Mouse (Mus musculus) hindbrain, embryonic 15.5 days (tissue): ENCODE measurements around the gene Wdfy3. TPM values are rescaled to one million over a fixed set of nuclear protein-coding genes. Genes with fewer than 3 reads are reported as not detected.
A peak's percentile ranks its signal among the peaks of the same experiment; 100 is the strongest.
"Not testable (repeated sequence)": the region's sequence is repeated elsewhere in the genome, so short reads cannot be mapped to it uniquely, and the experiment has no call there.

Experiments used
- ATAC-seq: fragments of 200-750 bp; cut with Nextera tagmentation; 2 replicates; pipeline ENCODE4 v1.8.0; 2017; ENCODE audit warnings: low read depth, moderate number of reproducible peaks, moderate TSS enrichment; ENCODE audit not compliant: low FRiP score
- H3K27ac ChIP-seq: fragments of 300-500 bp; sonication (generic); replicated peaks from 2 replicates; pipeline ENCODE4 v1.5.1; 2015; ENCODE audit warnings: mild to moderate bottlenecking, inconsistent platforms
- H3K27me3 ChIP-seq: fragments of 300-500 bp; sonication (generic); 2 replicates; pipeline ENCODE4 v1.6.1; 2015; ENCODE audit warnings: control low read depth, inconsistent platforms
- H3K36me3 ChIP-seq: fragments of 300-500 bp; sonication (generic); 2 replicates; pipeline ENCODE4 v1.6.1; 2015; ENCODE audit warnings: control low read depth, inconsistent platforms
- H3K4me1 ChIP-seq: fragments of 300-500 bp; sonication (generic); replicated peaks from 2 replicates; pipeline ENCODE4 v1.6.1; 2015; ENCODE audit warnings: control low read depth, inconsistent platforms
- H3K4me2 ChIP-seq: fragments of 300-500 bp; sonication (generic); 2 replicates; pipeline ENCODE4 v1.6.1; 2015; ENCODE audit warnings: moderate library complexity, mild to moderate bottlenecking, inconsistent platforms
- H3K4me3 ChIP-seq: fragments of 300-500 bp; sonication (generic); 2 replicates; pipeline ENCODE4 v1.5.1; 2015; ENCODE audit warnings: mild to moderate bottlenecking, inconsistent platforms
- H3K9ac ChIP-seq: fragments of 300-500 bp; sonication (generic); 2 replicates; pipeline ENCODE4 v1.6.1; 2015; ENCODE audit warnings: inconsistent platforms
- H3K9me3 ChIP-seq: fragments of 300-500 bp; sonication (generic); 2 replicates; pipeline ENCODE4 v1.6.1; 2016; ENCODE audit warnings: control low read depth, inconsistent platforms
- WGBS: fragments of 180-500 bp; shearing (Covaris S2); methylation state at CpG from one replicate; pipeline ENCODE4 v1.1.7; 2015; 5-methylcytosine and 5-hydroxymethylcytosine counted together
- polyA plus RNA-seq: library from polyadenylated mRNA; unstranded; fragments of >200 nt; fragmentation: Nextera tagmentation; extraction: Ambion mirVana; gene quantifications from 2 replicates; pipeline ENCODE4 v1.2.1, GENCODE M21; 2015

Wdfy3 gene
- polyA plus RNA-seq, 1 experiment from 2014 or later: 27.4 TPM

DNA sequence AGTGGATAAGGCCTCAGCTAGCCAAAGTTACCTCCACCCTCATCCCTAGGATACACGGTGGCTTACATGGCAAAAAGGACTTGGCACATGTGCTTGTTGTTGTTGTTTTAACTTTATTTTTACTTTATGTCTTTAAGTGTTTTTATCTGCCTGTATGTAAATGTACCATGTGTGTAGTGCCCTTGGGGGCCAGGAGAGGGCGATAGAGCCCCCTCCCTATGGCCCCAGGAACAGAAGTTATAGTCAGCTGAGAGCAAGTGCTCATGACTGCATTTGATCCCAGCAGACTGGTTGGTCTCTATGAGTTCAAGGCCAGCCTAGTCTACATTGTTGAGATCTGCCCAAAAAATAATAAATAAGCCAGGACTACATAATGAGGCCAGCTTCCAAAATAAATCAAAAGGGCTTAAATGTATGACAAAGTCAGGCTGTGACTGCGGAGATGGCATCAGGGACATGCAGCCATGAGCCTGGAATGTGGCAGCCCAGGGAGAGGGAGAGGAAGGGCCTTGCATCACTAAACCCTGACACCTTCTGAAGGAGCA, 74.2 kb downstream of the Wdfy3 start:
- no peak overlapping the region for H3K27ac ChIP-seq

DNA sequence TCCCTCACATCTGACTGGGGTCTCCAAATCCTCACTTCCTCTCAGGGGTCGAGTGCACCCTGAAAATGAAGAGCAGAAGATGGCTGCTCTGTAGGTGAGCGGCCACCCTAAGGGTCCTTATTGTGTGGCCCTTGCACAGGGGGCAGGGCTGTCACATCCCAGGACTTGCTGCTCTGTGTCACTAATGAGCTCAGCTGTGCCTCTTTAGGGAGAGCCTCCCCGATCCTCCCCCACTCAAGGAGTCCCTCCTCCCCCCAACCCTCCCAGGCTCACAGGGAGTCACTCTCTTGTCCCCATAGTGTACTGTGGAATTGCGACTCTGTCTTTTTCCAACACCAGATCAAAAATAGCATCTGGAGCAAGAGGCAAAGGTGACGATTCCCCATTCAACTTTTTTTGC, 75.7 kb downstream of the Wdfy3 start:
- H3K36me3 ChIP-seq: no peaks in the 10 kb centered on the region
- H3K27me3 ChIP-seq: no peaks in the 10 kb centered on the region
- H3K27ac ChIP-seq: 0 out of 2 replicates have a peak overlapping the region, but pooled peaks have one; percentile 8
- H3K9ac ChIP-seq: no peak overlapping the region
- ATAC-seq: 0 out of 2 replicates have a peak, but pooled peaks have one; percentile 13
- no peaks in the 10 kb centered on the region for H3K4me1 ChIP-seq
- H3K9me3 ChIP-seq: no peaks in the 10 kb centered on the region
- H3K4me2 ChIP-seq: no peak overlapping the region
- WGBS: 44% methylated on average over 5 of the region's 5 CpGs
- no peak overlapping the region for H3K4me3 ChIP-seq

More for the DNA sequence above, 74.2 kb downstream of the Wdfy3 start:
- no peak for ATAC-seq
- Histone ChIP-seq H3K4me2 (no peak overlapping the region), H3K9ac (no peak overlapping the region), H3K36me3 (no peaks in the 10 kb centered on the region), H3K4me1 (no peaks in the 10 kb centered on the region), H3K27me3 (no peaks in the 10 kb centered on the region), H3K9me3 (no peaks in the 10 kb centered on the region), H3K4me3 (no peak overlapping the region)
- WGBS: 83% methylated on average over 3 of the region's 3 CpGs

DNA sequence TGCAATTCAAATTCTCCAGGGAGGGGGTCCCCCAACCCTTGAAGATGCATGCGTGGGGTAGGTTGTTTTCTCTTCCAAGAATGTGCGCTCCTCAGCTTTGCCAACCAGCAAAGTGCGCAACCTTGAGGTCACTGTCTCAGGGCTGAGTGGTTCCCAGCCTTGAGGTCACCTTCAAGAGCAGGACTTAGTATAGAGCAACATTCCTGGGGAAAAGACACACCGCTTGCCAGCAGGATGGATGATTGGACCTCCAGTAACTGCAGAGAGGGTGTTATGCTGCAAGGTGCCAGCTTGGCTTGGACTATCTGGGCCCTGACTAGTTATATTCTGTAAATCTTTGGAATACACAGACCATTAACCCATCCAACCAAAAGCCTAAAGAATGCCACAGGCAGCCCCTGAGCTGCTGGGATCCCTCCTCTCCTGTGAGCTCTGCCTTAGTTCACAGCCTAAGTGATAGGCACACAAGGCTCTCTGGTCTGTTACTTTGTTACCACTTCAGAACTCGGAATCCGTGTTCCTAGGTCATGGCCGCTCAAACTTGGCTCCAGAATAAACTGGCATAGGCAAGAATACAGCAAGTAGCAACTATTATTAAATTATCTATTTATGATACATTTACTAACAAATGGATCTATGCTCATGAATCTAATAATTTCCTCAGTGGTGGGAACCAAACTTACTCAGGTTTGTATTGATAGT, 76.6 kb downstream of the Wdfy3 start:
- no peak overlapping the region for H3K4me3 ChIP-seq
- WGBS: 84% methylated on average over 7 of the region's 7 CpGs
- no peaks in the 10 kb centered on the region for H3K4me1 ChIP-seq
- H3K27me3 ChIP-seq: no peaks in the 10 kb centered on the region
- no peaks in the 10 kb centered on the region for H3K9me3 ChIP-seq
- H3K9ac ChIP-seq: no peak overlapping the region
- no peak overlapping the region for H3K4me2 ChIP-seq
- H3K36me3 ChIP-seq: no peaks in the 10 kb centered on the region
- no peak for ATAC-seq
- no peak overlapping the region for H3K27ac ChIP-seq

DNA sequence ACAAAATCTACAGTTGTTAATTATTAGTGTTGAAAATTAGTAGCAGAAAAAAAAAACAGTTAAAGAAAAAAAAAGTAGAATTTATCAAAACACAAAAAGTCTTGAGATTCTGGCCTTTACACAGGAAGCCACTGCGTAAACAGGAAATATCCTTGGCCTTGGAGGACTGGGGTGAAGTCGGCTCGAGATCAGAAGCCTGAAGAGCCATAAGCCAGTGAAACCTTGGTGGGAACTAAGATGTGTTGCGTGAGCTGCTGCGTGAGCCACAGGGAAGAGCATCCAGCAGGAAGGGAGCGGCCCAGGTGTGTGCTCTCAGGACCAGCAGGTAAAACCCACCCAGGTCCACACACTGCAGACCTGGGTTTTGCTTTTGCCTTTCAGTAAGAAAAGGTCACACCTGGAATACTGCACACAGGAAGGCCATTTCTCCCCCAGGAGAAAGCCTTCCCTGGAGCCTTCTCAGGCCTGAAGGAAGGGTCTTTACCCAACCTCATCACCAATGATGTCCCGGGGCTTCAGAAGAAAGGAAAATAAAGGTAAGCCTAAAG, 79.3 kb downstream of the Wdfy3 start:
- H3K9ac ChIP-seq: no peak overlapping the region
- ATAC-seq: no peak
- no peak overlapping the region; the same call in 1 of the 2 replicates for H3K27ac ChIP-seq
- no peaks in the 10 kb centered on the region for H3K27me3 ChIP-seq
- H3K4me2 ChIP-seq: no peak overlapping the region
- WGBS: 88% methylated on average over 7 of the region's 7 CpGs
- H3K9me3 ChIP-seq: no peaks in the 10 kb centered on the region
- no peak overlapping the region for H3K4me3 ChIP-seq
- peaks cover 5% of the 10 kb centered on the region for H3K4me1 ChIP-seq
- no peaks in the 10 kb centered on the region for H3K36me3 ChIP-seq

DNA sequence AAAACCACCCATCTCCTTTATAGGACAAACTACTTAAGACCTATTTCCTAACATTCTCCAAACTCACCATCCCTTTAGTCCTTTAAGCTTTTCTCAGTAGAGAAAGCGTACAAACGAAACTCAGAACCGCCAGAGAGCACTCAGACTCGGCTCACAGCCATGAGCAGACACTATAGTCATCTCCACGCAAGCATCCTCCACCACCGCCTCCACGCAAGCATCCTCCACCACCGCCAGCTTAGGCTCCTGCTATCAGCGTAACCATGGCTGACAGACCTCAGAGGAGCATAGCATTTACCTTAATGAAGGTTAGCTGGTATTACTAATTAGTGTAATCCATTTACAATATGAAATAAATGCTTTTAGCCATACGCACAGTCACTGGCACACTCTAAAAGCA, 81.2 kb downstream of the Wdfy3 start:
- Histone ChIP-seq H3K4me2 (no peak overlapping the region), H3K4me3 (no peak overlapping the region), H3K9me3 (no peaks in the 10 kb centered on the region), H3K4me1 (peaks cover 5% of the 10 kb centered on the region), H3K27me3 (no peaks in the 10 kb centered on the region), H3K36me3 (no peaks in the 10 kb centered on the region), H3K9ac (no peak overlapping the region), H3K27ac (no peak overlapping the region)
- 0 out of 2 replicates have a peak, but pooled peaks have one; percentile 43 for ATAC-seq
- WGBS: 85% methylated on average over 10 of the region's 10 CpGs

DNA sequence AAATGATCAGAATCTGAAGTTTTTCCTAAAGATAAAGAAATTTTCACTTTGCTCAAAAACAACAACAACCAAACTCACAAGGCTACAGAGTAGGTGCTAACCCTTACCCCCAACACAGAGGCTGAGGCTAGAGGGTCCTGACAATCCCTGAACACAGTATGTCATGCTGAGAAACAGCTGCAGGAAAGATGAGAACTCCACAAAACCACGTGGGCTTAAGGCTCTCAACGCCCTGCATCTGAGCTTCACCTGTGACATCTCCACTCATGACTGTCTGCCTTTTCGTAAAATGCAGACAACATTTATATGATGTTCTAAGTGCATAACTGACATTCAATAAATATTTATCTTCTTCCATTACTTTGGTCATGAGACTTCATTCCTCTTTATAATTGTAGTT, 83.0 kb downstream of the Wdfy3 start:
- Histone ChIP-seq H3K9me3 (no peaks in the 10 kb centered on the region), H3K27ac (no peak overlapping the region), H3K9ac (no peak overlapping the region), H3K4me1 (peaks cover 11% of the 10 kb centered on the region), H3K4me3 (no peak overlapping the region), H3K4me2 (no peak overlapping the region), H3K27me3 (no peaks in the 10 kb centered on the region), H3K36me3 (no peaks in the 10 kb centered on the region)
- ATAC-seq: no peak
- 68% methylated on average over 3 of the region's 3 CpGs for WGBS

DNA sequence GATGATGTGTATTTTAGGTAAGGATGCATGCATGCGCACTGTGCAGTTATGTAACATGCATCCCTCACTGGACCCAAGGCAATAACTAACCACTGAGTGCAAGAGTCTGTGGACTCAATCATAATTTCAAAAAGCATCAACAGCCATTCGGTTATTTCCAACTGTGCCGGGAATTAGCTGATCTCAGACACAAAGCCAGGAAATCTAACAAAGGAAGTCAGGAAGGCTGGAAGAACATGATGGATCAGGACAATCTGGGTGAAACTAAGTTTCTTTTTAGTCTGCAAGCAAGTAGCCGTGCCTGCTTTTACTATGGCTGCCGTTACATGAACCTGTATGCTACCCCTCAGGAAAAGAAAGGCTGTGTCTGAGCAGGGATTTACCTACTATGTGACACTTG, 87.5 kb downstream of the Wdfy3 start:
- peaks cover 11% of the 10 kb centered on the region for H3K4me1 ChIP-seq
- no peak overlapping the region for H3K4me2 ChIP-seq
- no peak for ATAC-seq
- H3K36me3 ChIP-seq: peaks cover 9% of the 10 kb centered on the region; the same call in 1 of the 2 replicates
- H3K27me3 ChIP-seq: no peaks in the 10 kb centered on the region
- 66% methylated on average over 5 of the region's 5 CpGs for WGBS
- no peak overlapping the region for H3K9ac ChIP-seq
- H3K27ac ChIP-seq: 0 out of 2 replicates have a peak overlapping the region, but pooled peaks have one; percentile 1
- no peaks in the 10 kb centered on the region for H3K9me3 ChIP-seq
- no peak overlapping the region for H3K4me3 ChIP-seq

DNA sequence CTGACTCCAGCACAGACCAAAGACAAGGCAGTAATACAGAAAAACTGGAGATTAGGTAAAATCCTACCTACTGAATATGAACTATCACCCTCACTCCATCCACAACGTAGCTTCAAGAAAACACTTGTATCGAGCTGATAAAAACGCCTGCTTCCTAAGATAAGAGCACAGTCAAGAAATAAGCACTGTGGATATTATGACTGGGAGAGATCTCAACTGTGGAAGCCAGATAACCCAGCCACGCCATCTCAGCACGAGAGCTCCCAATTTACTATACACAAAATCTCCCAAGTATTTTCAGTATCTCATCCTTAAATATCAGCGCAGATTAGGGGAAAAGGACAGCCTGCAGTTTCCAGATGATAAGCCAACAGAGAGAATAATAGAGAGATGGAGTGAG, 90.1 kb downstream of the Wdfy3 start:
- Histone ChIP-seq H3K4me3 (no peak overlapping the region), H3K4me1 (0 out of 2 replicates have a peak, but pooled peaks cover 6% of the 10 kb centered on the region), H3K9me3 (no peaks in the 10 kb centered on the region), H3K27me3 (no peaks in the 10 kb centered on the region), H3K4me2 (no peak overlapping the region), H3K27ac (no peak overlapping the region), H3K9ac (no peak overlapping the region), H3K36me3 (peaks cover 9% of the 10 kb centered on the region; the same call in 1 of the 2 replicates)
- 93% methylated on average over 6 of the region's 6 CpGs for WGBS
- no peak for ATAC-seq

DNA sequence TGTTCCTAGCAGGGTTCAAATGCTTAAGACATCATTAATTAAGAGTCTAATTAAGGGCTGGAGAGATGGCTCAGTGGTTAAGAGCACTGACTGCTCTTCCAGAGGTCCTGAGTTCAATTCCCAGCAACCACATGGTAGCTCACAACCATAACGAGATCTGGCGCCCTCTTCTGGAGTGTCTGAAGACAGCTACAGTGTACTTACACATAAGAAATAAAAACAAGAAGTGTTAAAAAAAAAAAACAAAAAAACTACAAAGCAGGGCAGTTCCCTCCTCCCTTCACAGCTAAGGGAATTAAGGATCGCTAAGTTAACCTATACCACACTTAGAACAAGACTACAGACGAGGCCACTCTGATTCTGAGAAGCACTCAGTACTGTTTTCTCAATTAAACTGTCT, 97.1 kb downstream of the Wdfy3 start:
- not testable (repeated sequence) for H3K4me3 ChIP-seq, H3K27ac ChIP-seq, H3K27me3 ChIP-seq, H3K9ac ChIP-seq, H3K36me3 ChIP-seq, H3K9me3 ChIP-seq, ATAC-seq, H3K4me2 ChIP-seq
- peaks cover 11% of the 10 kb centered on the region; the same call in 1 of the 2 replicates for H3K4me1 ChIP-seq
- 82% methylated on average over 4 of the region's 4 CpGs for WGBS

DNA sequence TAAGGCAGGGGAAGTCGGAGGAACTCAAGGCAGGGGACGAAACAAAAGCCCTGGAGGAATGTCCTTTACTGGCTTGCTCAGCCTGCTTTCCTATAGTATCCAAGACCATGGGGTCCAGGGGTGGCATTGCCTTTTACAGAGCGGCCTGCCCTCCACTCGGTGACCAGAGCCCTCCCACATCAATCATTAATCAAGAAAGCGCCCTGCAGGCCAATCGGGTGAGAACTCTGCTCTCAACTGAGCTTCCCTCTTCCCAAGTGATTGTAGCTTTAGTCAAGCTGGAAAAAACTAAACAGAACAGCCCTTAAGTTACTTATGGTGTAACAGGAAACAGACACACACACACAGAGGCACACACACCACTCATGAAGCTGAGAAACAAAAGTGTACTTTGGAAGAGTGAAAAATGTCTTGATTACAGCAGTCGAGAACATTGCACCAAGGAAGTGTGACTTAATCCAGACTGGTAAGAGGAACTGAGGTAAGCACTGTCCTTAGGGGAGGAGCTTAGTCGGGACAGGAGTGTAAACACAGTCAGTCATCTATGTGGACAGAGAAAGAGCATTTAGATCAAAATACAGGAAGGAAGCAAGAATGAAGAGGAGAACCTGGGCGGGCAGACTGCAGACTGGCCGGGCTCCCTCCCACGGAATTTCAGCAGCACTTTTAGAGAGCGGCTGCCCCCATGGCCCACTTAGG, 101.4 kb downstream of the Wdfy3 start:
- peak overlapping the region; percentile 46 for H3K27ac ChIP-seq
- peaks cover 14% of the 10 kb centered on the region for H3K4me1 ChIP-seq
- no peak overlapping the region for H3K4me2 ChIP-seq
- no peak for ATAC-seq
- no peak overlapping the region for H3K9ac ChIP-seq
- no peaks in the 10 kb centered on the region for H3K9me3 ChIP-seq
- no peaks in the 10 kb centered on the region for H3K27me3 ChIP-seq
- no peak overlapping the region for H3K4me3 ChIP-seq
- peaks cover 4% of the 10 kb centered on the region; the same call in 1 of the 2 replicates for H3K36me3 ChIP-seq
- WGBS: 54% methylated on average over 12 of the region's 12 CpGs

DNA sequence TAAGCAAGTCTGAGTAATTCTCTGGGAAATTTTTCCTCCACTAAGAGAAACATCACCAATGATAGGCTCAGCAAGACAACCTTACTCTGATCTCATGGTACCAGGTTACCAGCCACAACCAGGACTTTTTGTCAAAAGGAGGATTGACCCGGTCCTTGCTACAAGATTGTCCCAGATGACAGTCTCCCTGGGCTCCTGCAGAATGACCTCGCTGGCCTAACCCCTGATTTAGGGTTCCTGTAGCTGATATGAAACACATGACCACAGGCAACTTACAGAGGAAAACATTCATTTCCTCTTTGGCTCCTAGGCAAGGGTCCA, 101.9 kb downstream of the Wdfy3 start:
- no peak overlapping the region for H3K9ac ChIP-seq
- no peak for ATAC-seq
- H3K4me1 ChIP-seq: peaks cover 16% of the 10 kb centered on the region
- WGBS: 77% methylated on average over 2 of the region's 2 CpGs
- no peak overlapping the region for H3K4me2 ChIP-seq
- peaks cover 4% of the 10 kb centered on the region; the same call in 1 of the 2 replicates for H3K36me3 ChIP-seq
- H3K27ac ChIP-seq: 0 out of 2 replicates have a peak overlapping the region, but pooled peaks have one; percentile 46
- no peaks in the 10 kb centered on the region for H3K9me3 ChIP-seq
- H3K27me3 ChIP-seq: no peaks in the 10 kb centered on the region
- H3K4me3 ChIP-seq: no peak overlapping the region

DNA sequence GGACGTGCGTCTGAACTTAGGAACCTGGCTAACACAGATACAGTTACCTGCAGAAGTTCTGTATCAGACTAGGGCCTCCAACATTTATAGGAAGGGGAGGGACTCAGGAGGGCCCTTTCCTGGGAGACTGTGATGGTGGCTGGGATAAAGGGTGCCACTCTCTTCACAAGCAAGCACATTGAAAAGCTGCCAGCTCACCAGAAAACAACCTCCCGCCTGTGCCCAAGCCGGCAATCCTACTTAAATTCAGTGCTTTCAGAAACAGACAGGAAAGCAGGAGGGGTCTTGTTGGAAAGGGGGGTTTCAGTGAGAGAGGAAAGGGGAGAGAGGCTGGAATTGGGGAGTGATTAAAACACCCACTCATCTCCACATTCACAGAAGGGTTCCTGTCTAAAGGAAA, 106.9 kb downstream of the Wdfy3 start:
- no peaks in the 10 kb centered on the region for H3K27me3 ChIP-seq
- H3K9ac ChIP-seq: no peak overlapping the region
- ATAC-seq: 0 out of 2 replicates have a peak, but pooled peaks have one; percentile 21
- H3K27ac ChIP-seq: peak overlapping the region; percentile 49; the same call in 1 of the 2 replicates
- whole genome bisulfite sequencing: 67% methylated on average over 4 of the region's 4 CpGs
- no peaks in the 10 kb centered on the region for H3K9me3 ChIP-seq
- peaks cover 23% of the 10 kb centered on the region for H3K36me3 ChIP-seq
- H3K4me1 ChIP-seq: peaks cover 5% of the 10 kb centered on the region
- no peak overlapping the region for H3K4me2 ChIP-seq
- no peak overlapping the region for H3K4me3 ChIP-seq
